Mouse (Mus musculus) embryo, embryonic 10 days (tissue): ENCODE measurements at regions not wholly inside any gene's neighbourhood (a gene's known extent, or its start where the extent isn't known, plus 50 kb on each side); places are given as distances from the start of the nearest gene placed in this dataset.

Experiments used
- DNase-seq: peaks from one replicate; pipeline ENCODE4 v3.0.0-alpha.2; 2015; ENCODE audit warnings: low spot score

- peak; percentile 54 for DNase-seq
Observed at GRCm38 (mm10) chr6:126481257-126481656, 54.0 kb downstream of the Kcna5 start.

GRCm38 (mm10) chr6:126477506-126477905, 57.7 kb downstream of the Kcna5 start:
- DNase-seq = peak; percentile 35

- DNase-seq = no peak
Observed at GRCm38 (mm10) chr6:126476758-126477157, 58.5 kb downstream of the Kcna5 start.

- no peak for DNase-seq
Observed at GRCm38 (mm10) chr6:126475555-126475954, 59.7 kb downstream of the Kcna5 start.

- no peak for DNase-seq
Observed at GRCm38 (mm10) chr6:126453751-126454150, 81.5 kb downstream of the Kcna5 start.

- peak; percentile 25 for DNase-seq
Observed at GRCm38 (mm10) chr6:126445519-126445918, 89.7 kb downstream of the Kcna5 start.

- no peak for DNase-seq
Observed at GRCm38 (mm10) chr6:126440254-126440653, 95.0 kb downstream of the Kcna5 start.

GRCm38 (mm10) chr6:126437976-126438736, 97.1 kb downstream of the Kcna5 start:
- DNase-seq = no peak

- DNase-seq = no peak
Observed at GRCm38 (mm10) chr6:126427208-126427607, 108.0 kb downstream of the Kcna5 start.

GRCm38 (mm10) chr6:126405736-126406135, 129.5 kb downstream of the Kcna5 start:
- peak; percentile 41 for DNase-seq

GRCm38 (mm10) chr6:126404331-126405070, 130.7 kb downstream of the Kcna5 start:
- peak; percentile 15 for DNase-seq

- DNase-seq = no peak
Observed at GRCm38 (mm10) chr6:126399595-126399994, 135.6 kb downstream of the Kcna5 start.

GRCm38 (mm10) chr6:126398641-126399040, 136.6 kb downstream of the Kcna5 start:
- no peak for DNase-seq

GRCm38 (mm10) chr6:126395015-126395414, 140.2 kb downstream of the Kcna5 start:
- DNase-seq = no peak

- DNase-seq = no peak
Observed at GRCm38 (mm10) chr6:126394111-126394809, 141.0 kb downstream of the Kcna5 start.

GRCm38 (mm10) chr6:126384210-126385012, 150.8 kb downstream of the Kcna5 start:
- no peak for DNase-seq

- DNase-seq = no peak
Observed at GRCm38 (mm10) chr6:126377216-126377615, 158.0 kb downstream of the Kcna5 start.

GRCm38 (mm10) chr6:126374970-126375620, 160.1 kb downstream of the Kcna5 start:
- peak; percentile 19 for DNase-seq

- DNase-seq = peak; percentile 74
Observed at GRCm38 (mm10) chr6:126371971-126372370, 163.2 kb downstream of the Kcna5 start.

GRCm38 (mm10) chr6:126371489-126371888, 163.7 kb downstream of the Kcna5 start:
- DNase-seq = no peak

GRCm38 (mm10) chr6:126365495-126365894, 169.7 kb downstream of the Kcna5 start:
- DNase-seq = no peak
